In the genomic region with DNA sequence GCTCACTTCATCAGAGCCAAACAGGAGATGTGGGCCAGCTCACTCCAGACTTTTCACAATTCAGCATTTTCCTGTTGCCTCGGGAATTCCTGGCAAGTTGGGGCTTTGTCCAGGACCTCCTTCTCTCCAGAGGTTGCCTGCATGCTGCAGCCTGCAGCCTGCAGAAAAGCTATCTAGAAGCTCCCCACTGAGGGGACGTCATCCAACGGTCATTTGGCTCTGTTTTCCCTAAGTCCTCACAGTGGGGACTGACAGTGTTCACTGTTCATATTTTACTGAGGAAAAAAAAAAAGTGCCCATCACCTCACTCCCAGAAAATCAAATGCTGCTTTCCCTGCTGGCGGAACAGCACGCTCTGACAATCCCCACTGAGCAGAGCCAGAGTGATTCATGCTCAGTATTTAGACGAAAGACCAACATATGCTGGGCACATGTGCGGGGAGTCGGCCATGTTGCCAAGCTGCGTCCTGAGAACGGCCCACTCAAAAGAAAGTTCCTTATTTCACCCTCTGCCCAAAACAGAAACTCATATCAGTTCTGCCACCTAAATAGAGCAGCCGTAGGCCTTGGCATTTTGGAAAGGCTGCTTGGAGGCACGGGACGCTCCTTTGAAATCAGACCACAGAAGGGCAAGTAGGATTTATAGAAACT, we compare ENCODE assay signal across 8 mouse cellular contexts.
DNase-seq lines count a peak whose midpoint lies in the region; TF ChIP-seq lines count a peak whose summit lies in the region.

No protein-coding gene starts in this region.

- no peak for TF ChIP-seq CTCF in liver, adult 2 months (IDR thresholded peaks at IDR 0.05; ENCODE audit: low read depth, low read length)

- peak; percentile 3 for DNase-seq in liver, adult 2 months (ENCODE audit: extremely low read depth, low read depth, low spot score)
- DNase-seq in liver, result no peak
- peak; percentile 45 to 59 for DNase-seq in cerebellum, postnatal 25 days
- peak; percentile 62 to 63 for DNase-seq in frontal cortex, postnatal 25 days (ENCODE audit: low spot score in 2 of 2)
- peak; percentile 76 to 89 for DNase-seq in left cerebral cortex, adult 18-20 months (ENCODE audit: low spot score in 2 of 2)
- peak; percentile 67 for DNase-seq in right cerebral cortex, postnatal 14 days
- DNase-seq in yolk sac, embryonic 10.5 days (ENCODE audit: low spot score), result no peak
- DNase-seq in c-Kit-positive CD71-positive TER-119-positive erythroid progenitor cells, embryonic 14.5 days (ENCODE audit: low spot score), result no peak

- H3K79me2 ChIP-seq in liver, adult 2 months (ENCODE audit: control insufficient read depth, insufficient read depth, low read length), result no peaks in the 10 kb centered on the region

- H3K27ac ChIP-seq in liver, adult 2 months (replicated peaks; ENCODE audit: insufficient read depth, low read depth, low read length), result no peak overlapping the region

- no peak overlapping the region for H3K4me3 ChIP-seq in liver, adult 2 months (ENCODE audit: insufficient read depth, low read depth, low read length)

- no peaks in the 10 kb centered on the region for H3K4me1 ChIP-seq in liver, adult 2 months (ENCODE audit: control insufficient read depth, insufficient read depth, low read length)

- H3K9ac ChIP-seq in liver, adult 2 months (ENCODE audit: low read depth, low read length), result no peak overlapping the region

- no peaks in the 10 kb centered on the region for H3K36me3 ChIP-seq in liver, adult 2 months (ENCODE audit: control insufficient read depth, insufficient read depth, low read length)

- no peak for TF ChIP-seq POLR2A in liver, adult 2 months (IDR thresholded peaks at IDR 0.05; ENCODE audit: extremely low read depth, insufficient read depth, low read length)

- H3K27me3 ChIP-seq in liver, adult 2 months (ENCODE audit: control insufficient read depth, insufficient read depth, low read length), result no peaks in the 10 kb centered on the region

- WGBS in liver, adult 2 months, result 84% methylated on average over 13 of the region's 13 CpGs

Comparison
In these comparisons a context has a peak if more than half of its experiments do, and no peak if none do; other contexts are left out.
1. DNase-seq: peak in liver, adult 2 months (single experiment), cerebellum, postnatal 25 days (2 of 2), frontal cortex, postnatal 25 days (2 of 2), left cerebral cortex, adult 18-20 months (2 of 2) and right cerebral cortex, postnatal 14 days (single experiment); none in liver (single experiment), yolk sac, embryonic 10.5 days (single experiment) and c-Kit-positive CD71-positive TER-119-positive erythroid progenitor cells, embryonic 14.5 days (single experiment).